Mouse (Mus musculus) T-helper 1 cell (primary cell): ENCODE data around the gene Acss1.

Experiments used
- in situ Hi-C: fragments of 300-600 bp; cut with MboI, MseI; formaldehyde crosslinking; loops from one replicate; pipeline ENCODE4 v1.15.1; 2025; ENCODE audit warnings: high pct_unique_total_duplicates

Gene Acss1

GRCm38 (mm10) chr2:150667820-150668766 is at the start of gene Acss1:
Gene Acss1 (minus strand): TSS chr2:150668500.
- in situ Hi-C loops, result no loop called here

- in situ Hi-C loops, result no loop called here
Measured at GRCm38 (mm10) chr2:150712167-150712674, 43.9 kb upstream of the Acss1 start.

GRCm38 (mm10) chr2:150691481-150692170 is 23.3 kb upstream of the Acss1 start:
- in situ Hi-C loops, result loop anchor here (10.0 kb wide), 1 partner anchor 1337 kb away; no protein-coding TSS in a partner anchor

- in situ Hi-C loops, result loop anchor here (10.0 kb wide), 1 partner anchor 1335 kb away; no protein-coding TSS in a partner anchor
Measured at GRCm38 (mm10) chr2:150690216-150690615, 21.9 kb upstream of the Acss1 start.

GRCm38 (mm10) chr2:150689223-150689800 is 21.0 kb upstream of the Acss1 start, which contains the start of gene Vsx1:
Gene Vsx1 (minus strand): TSS chr2:150689360.
- in situ Hi-C loops, result no loop called here

- in situ Hi-C loops, result no loop called here
Measured at GRCm38 (mm10) chr2:150688541-150689186, 20.4 kb upstream of the Acss1 start.

GRCm38 (mm10) chr2:150687871-150688540 is 19.7 kb upstream of the Acss1 start:
- in situ Hi-C loops, result no loop called here

GRCm38 (mm10) chr2:150685389-150685788 is 17.1 kb upstream of the Acss1 start:
- in situ Hi-C loops, result no loop called here

GRCm38 (mm10) chr2:150684451-150684850 is 16.2 kb upstream of the Acss1 start:
- in situ Hi-C loops, result no loop called here

- in situ Hi-C loops, result no loop called here
Measured at GRCm38 (mm10) chr2:150681581-150681980, 13.3 kb upstream of the Acss1 start.

GRCm38 (mm10) chr2:150678392-150678791 is 10.1 kb upstream of the Acss1 start:
- in situ Hi-C loops, result loop anchor here (10.0 kb wide), 1 partner anchor 1716 kb away; the partner anchor contains the start of gene Sox12

GRCm38 (mm10) chr2:150675525-150675924 is 7.2 kb upstream of the Acss1 start:
- in situ Hi-C loops, result loop anchor here (10.0 kb wide), 1 partner anchor 1719 kb away; the partner anchor contains the start of gene Sox12

- in situ Hi-C loops, result loop anchor here (5.0 to 10.0 kb wide), 4 partner anchors 63 to 1720 kb away; partner anchors contain the start of genes Entpd6 and Sox12
Measured at GRCm38 (mm10) chr2:150674900-150675299, 6.6 kb upstream of the Acss1 start.

GRCm38 (mm10) chr2:150673929-150674328 is 5.6 kb upstream of the Acss1 start:
- in situ Hi-C loops, result loop anchor here (5.0 to 10.0 kb wide), 4 partner anchors 62 to 1721 kb away; partner anchors contain the start of genes Entpd6 and Sox12

- in situ Hi-C loops, result loop anchor here (5.0 to 10.0 kb wide), 4 partner anchors 59 to 1723 kb away; partner anchors contain the start of genes Entpd6 and Sox12
Measured at GRCm38 (mm10) chr2:150671609-150672290, 3.5 kb upstream of the Acss1 start.

- in situ Hi-C loops, result loop anchor here (5.0 to 10.0 kb wide), 4 partner anchors 59 to 1724 kb away; partner anchors contain the start of genes Entpd6 and Sox12
Measured at GRCm38 (mm10) chr2:150670926-150671325, 2.6 kb upstream of the Acss1 start.

- in situ Hi-C loops, result loop anchor here (5.0 to 10.0 kb wide), 4 partner anchors 57 to 1725 kb away; partner anchors contain the start of genes Entpd6 and Sox12
Measured at GRCm38 (mm10) chr2:150669454-150670045, 1.2 kb upstream of the Acss1 start.

GRCm38 (mm10) chr2:150668956-150669355 is 656 bp upstream of the Acss1 start:
- in situ Hi-C loops, result no loop called here
